Mouse (Mus musculus) MEL-GATA-1-ER (cell line): Measurements from ENCODE around the gene Oxct2b.
"Not testable (repeated sequence)": the region's sequence is repeated elsewhere in the genome, so short reads cannot be mapped to it uniquely, and the experiment has no call there.

ENCODE experiments used
- DNase-seq: peaks from one replicate; pipeline ENCODE4 v3.0.0-alpha.2; 2012; ENCODE audit warnings: low read depth; ENCODE audit errors: extremely low read depth

The Oxct2b gene

GRCm38 (mm10) chr4:123112216-123112764 is 3.8 kb upstream of the Oxct2b start:
- DNase-seq = peak; percentile 14

GRCm38 (mm10) chr4:123114651-123115050 is 1.4 kb upstream of the Oxct2b start:
- DNase-seq = not testable (repeated sequence)

GRCm38 (mm10) chr4:123116640-123117039 is 574 bp downstream of the Oxct2b start:
- DNase-seq = not testable (repeated sequence)

GRCm38 (mm10) chr4:123121286-123121685 is 5.2 kb downstream of the Oxct2b start:
- DNase-seq = no peak

GRCm38 (mm10) chr4:123126626-123127025 is 10.6 kb downstream of the Oxct2b start:
- DNase-seq = no peak

- DNase-seq = no peak
Observed at GRCm38 (mm10) chr4:123127051-123127450, 11.0 kb downstream of the Oxct2b start.

- DNase-seq = no peak
Observed at GRCm38 (mm10) chr4:123137551-123137950, 21.5 kb downstream of the Oxct2b start.

- DNase-seq = peak; percentile 80
Observed at GRCm38 (mm10) chr4:123139513-123140154, 23.6 kb downstream of the Oxct2b start, which contains the start of gene Ppie. TSS of gene Ppie (minus strand) at chr4:123139951.

GRCm38 (mm10) chr4:123147446-123148150 is 31.5 kb downstream of the Oxct2b start:
- no peak for DNase-seq

- DNase-seq = no peak
Observed at GRCm38 (mm10) chr4:123152003-123152402, 35.9 kb downstream of the Oxct2b start.

- DNase-seq = no peak
Observed at GRCm38 (mm10) chr4:123152976-123153375, 36.9 kb downstream of the Oxct2b start.

- DNase-seq = peak; percentile 42
Observed at GRCm38 (mm10) chr4:123155004-123155403, 38.9 kb downstream of the Oxct2b start.

- no peak for DNase-seq
Observed at GRCm38 (mm10) chr4:123155427-123155826, 39.4 kb downstream of the Oxct2b start.

- no peak for DNase-seq
Observed at GRCm38 (mm10) chr4:123155840-123156239, 39.8 kb downstream of the Oxct2b start.

- DNase-seq = no peak
Observed at GRCm38 (mm10) chr4:123160571-123160970, 44.5 kb downstream of the Oxct2b start.

- not testable (repeated sequence) for DNase-seq
Observed at GRCm38 (mm10) chr4:123161251-123161650, 45.2 kb downstream of the Oxct2b start.

- peak; percentile 32 for DNase-seq
Observed at GRCm38 (mm10) chr4:123162305-123162917, 46.3 kb downstream of the Oxct2b start.

- DNase-seq = no peak
Observed at GRCm38 (mm10) chr4:123164157-123164556, 48.1 kb downstream of the Oxct2b start.
